Mouse (Mus musculus) myocyte (in vitro differentiated cells): ENCODE measurements at regions not wholly inside any gene's neighbourhood (a gene's known extent, or its start where the extent isn't known, plus 50 kb on each side); places are given as distances from the start of the nearest gene placed in this dataset.
"Not testable (repeated sequence)": the region's sequence is repeated elsewhere in the genome, so short reads cannot be mapped to it uniquely, and the experiment has no call there.

Experiments
- H3K27me3 ChIP-seq: one replicate; pipeline ENCODE4 v1.6.1; 2011; ENCODE audit not compliant: control insufficient read depth, insufficient read depth, insufficient read length
- H3K36me3 ChIP-seq: one replicate; pipeline ENCODE4 v1.6.1; 2011; ENCODE audit not compliant: control insufficient read depth, insufficient read depth
- H3K4me2 ChIP-seq: one replicate; pipeline ENCODE4 v1.6.1; 2011; ENCODE audit warnings: low read depth, control low read depth
- H3K4me3 ChIP-seq: one replicate; pipeline ENCODE4 v1.5.1; 2011; ENCODE audit warnings: mild to moderate bottlenecking, control low read depth, moderate library complexity
- H3K79me2 ChIP-seq: one replicate; pipeline ENCODE4 v1.6.1; 2011; ENCODE audit not compliant: control insufficient read depth, insufficient read depth
- H3ac ChIP-seq: one replicate; pipeline ENCODE4 v1.6.1; 2011; ENCODE audit not compliant: control insufficient read depth, insufficient read length
- CEBPB ChIP-seq: IDR thresholded peaks from 2 replicates; pipeline ENCODE4 v1.6.1; 2011; ENCODE audit warnings: mild to moderate bottlenecking, moderate library complexity; ENCODE audit not compliant: poor library complexity, insufficient read depth, severe bottlenecking
- E2F4 ChIP-seq: IDR thresholded peaks from one replicate; pipeline ENCODE4 v1.6.1; 2011; ENCODE audit warnings: mild to moderate bottlenecking, control low read depth, moderate library complexity; ENCODE audit not compliant: insufficient read depth
- MAX ChIP-seq: IDR thresholded peaks from one replicate; pipeline ENCODE4 v1.6.1; 2011; ENCODE audit warnings: low read depth, mild to moderate bottlenecking, control low read depth
- MYOD1 ChIP-seq, 3 experiments: IDR thresholded peaks; one replicate each; pipeline ENCODE4 v1.6.1; 2011; ENCODE audit warnings: control low read depth in 2 of 3, low read depth in 2 of 3, mild to moderate bottlenecking in 2 of 3, moderate library complexity in 1 of 3; ENCODE audit not compliant: insufficient read length in 2 of 3, control insufficient read depth in 1 of 3
- MYOG ChIP-seq, 3 experiments: IDR thresholded peaks; one replicate each; pipeline ENCODE4 v1.6.1; 2011; ENCODE audit warnings: control low read depth in 2 of 3, low read depth in 2 of 3, mild to moderate bottlenecking in 2 of 3; ENCODE audit not compliant: insufficient read length in 2 of 3, control insufficient read depth in 1 of 3, insufficient read depth in 1 of 3
- POLR2A ChIP-seq: IDR thresholded peaks from one replicate; pipeline ENCODE4 v1.6.1; 2011; ENCODE audit warnings: low read depth, mild to moderate bottlenecking, control low read depth, moderate library complexity; ENCODE audit not compliant: insufficient read length
- POLR2AphosphoS2 ChIP-seq: IDR thresholded peaks from one replicate; pipeline ENCODE4 v1.6.1; 2011; ENCODE audit warnings: low read depth, control low read depth; ENCODE audit not compliant: insufficient read length
- REST ChIP-seq: IDR thresholded peaks from one replicate; pipeline ENCODE4 v1.6.1; 2011; ENCODE audit warnings: mild to moderate bottlenecking, control low read depth, moderate library complexity; ENCODE audit not compliant: insufficient read depth, insufficient read length
- SRF ChIP-seq: IDR thresholded peaks from one replicate; pipeline ENCODE4 v1.6.1; 2011; ENCODE audit warnings: low read depth; ENCODE audit not compliant: control insufficient read depth, insufficient read length
- TCF12 ChIP-seq: IDR thresholded peaks from one replicate; pipeline ENCODE4 v1.6.1; 2011; ENCODE audit warnings: mild to moderate bottlenecking, control low read depth; ENCODE audit not compliant: poor library complexity, insufficient read depth, severe bottlenecking
- TCF3 ChIP-seq: IDR thresholded peaks from one replicate; pipeline ENCODE4 v1.6.1; 2011; ENCODE audit warnings: low read depth, control low read depth; ENCODE audit not compliant: insufficient read length
- USF1 ChIP-seq: IDR thresholded peaks from one replicate; pipeline ENCODE4 v1.6.1; 2011; ENCODE audit warnings: low read depth, mild to moderate bottlenecking, control low read depth, moderate library complexity

DNA sequence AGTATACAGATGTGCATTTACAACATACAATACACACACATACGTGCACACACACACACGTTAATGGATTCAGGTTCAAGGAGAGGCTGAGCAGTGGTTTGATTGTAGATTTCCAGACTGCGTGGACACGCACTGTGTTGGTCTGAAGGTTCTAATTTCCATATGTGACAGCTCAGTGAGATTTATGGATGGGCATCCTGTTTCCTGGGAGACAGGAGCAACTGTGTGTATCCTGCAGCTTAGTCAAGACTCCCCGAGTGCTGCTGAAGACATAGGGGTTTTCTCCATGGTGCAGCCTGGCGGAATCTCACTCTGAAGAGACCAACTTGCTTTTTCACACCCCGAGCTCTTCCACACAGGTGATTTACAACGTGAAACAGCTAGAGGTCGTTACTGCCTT lies 119.3 kb upstream of the Foxk1 start:
- H3K4me2 ChIP-seq, result no peak overlapping the region
- H3ac ChIP-seq, result no peak overlapping the region
- no peaks in the 10 kb centered on the region for H3K79me2 ChIP-seq
- TF ChIP-seq MYOD1 (IDR thresholded peaks at IDR 0.05; ENCODE audit: control insufficient read depth in 1 of 3, insufficient read length in 2 of 3, low read depth in 2 of 3) (no peak), SRF (no peak), CEBPB (no peak), MYOG (IDR thresholded peaks at IDR 0.05; ENCODE audit: control insufficient read depth in 1 of 3, insufficient read depth in 1 of 3, insufficient read length in 2 of 3, low read depth in 2 of 3) (no peak), POLR2AphosphoS2 (no peak), TCF3 (no peak), MAX (no peak), E2F4 (no peak), USF1 (no peak), REST (no peak), TCF12 (no peak), POLR2A (no peak)
- no peaks in the 10 kb centered on the region for H3K36me3 ChIP-seq
- no peaks in the 10 kb centered on the region for H3K27me3 ChIP-seq
- no peak overlapping the region for H3K4me3 ChIP-seq

GRCm38 (mm10) chr5:142287981-142288380 lies 113.3 kb upstream of the Foxk1 start:
- TF ChIP-seq CEBPB (no peak), MYOD1 (IDR thresholded peaks at IDR 0.05; ENCODE audit: control insufficient read depth in 1 of 3, insufficient read length in 2 of 3, low read depth in 2 of 3) (peak in 2 of 3 experiments; percentile 38 to 82), TCF3 (peak; percentile 25), MYOG (IDR thresholded peaks at IDR 0.05; ENCODE audit: control insufficient read depth in 1 of 3, insufficient read depth in 1 of 3, insufficient read length in 2 of 3, low read depth in 2 of 3) (peak in 2 of 3 experiments; percentile 48 to 59)
- Histone ChIP-seq H3ac (no peak overlapping the region), H3K4me3 (no peak overlapping the region), H3K79me2 (no peaks in the 10 kb centered on the region), H3K4me2 (no peak overlapping the region), H3K27me3 (no peaks in the 10 kb centered on the region), H3K36me3 (no peaks in the 10 kb centered on the region)

DNA sequence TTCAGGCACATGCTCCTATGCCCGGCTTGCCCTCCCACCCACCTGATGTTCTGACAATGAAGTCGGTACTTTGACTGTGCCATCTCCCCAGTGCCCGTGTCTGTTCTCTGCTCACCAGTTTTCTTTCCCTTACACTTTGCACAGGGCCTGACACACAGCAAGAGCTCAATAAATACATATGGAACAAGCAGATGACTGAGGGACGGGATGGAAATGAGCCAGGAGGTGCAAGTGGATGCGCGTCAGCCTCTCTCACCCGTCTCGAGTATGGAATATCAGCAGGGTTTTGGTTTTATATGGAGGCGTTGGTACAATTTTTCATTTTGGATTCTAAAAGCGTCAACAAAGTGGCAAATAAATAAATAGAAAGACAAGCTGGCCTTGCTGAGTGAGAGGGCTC lies 109.8 kb upstream of the Foxk1 start:
- no peak overlapping the region for H3K4me2 ChIP-seq
- no peak overlapping the region for H3ac ChIP-seq
- no peak overlapping the region for H3K4me3 ChIP-seq
- H3K79me2 ChIP-seq, result no peaks in the 10 kb centered on the region
- TF ChIP-seq CEBPB (no peak), REST (no peak), MYOD1 (IDR thresholded peaks at IDR 0.05; ENCODE audit: control insufficient read depth in 1 of 3, insufficient read length in 2 of 3, low read depth in 2 of 3) (no peak), POLR2AphosphoS2 (no peak), MYOG (IDR thresholded peaks at IDR 0.05; ENCODE audit: control insufficient read depth in 1 of 3, insufficient read depth in 1 of 3, insufficient read length in 2 of 3, low read depth in 2 of 3) (no peak), MAX (no peak), TCF3 (no peak), E2F4 (no peak), SRF (no peak), USF1 (no peak), TCF12 (no peak), POLR2A (no peak)
- no peaks in the 10 kb centered on the region for H3K36me3 ChIP-seq
- no peaks in the 10 kb centered on the region for H3K27me3 ChIP-seq

- H3K27me3 ChIP-seq, H3K4me3 ChIP-seq: not testable (repeated sequence)
Observed at GRCm38 (mm10) chr5:142296401-142296800, 104.9 kb upstream of the Foxk1 start.

DNA sequence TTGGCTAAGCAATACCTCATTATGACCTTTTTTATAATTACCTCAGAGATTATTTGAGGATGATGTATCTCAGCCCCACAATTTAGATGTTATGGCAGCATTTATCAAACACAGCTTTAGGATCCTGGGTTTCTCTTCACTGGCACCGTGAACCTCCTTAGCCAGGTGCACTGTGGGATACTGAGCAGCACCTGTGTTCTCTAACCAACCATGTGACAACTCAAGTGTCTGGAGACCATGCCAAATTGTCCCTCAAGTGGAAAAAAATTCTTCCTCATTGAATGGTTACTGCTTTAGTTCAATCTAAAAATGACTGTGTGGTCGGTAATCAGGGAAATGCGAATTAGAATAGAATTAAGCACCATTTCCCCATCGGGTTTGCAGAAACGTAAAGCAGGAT lies 101.7 kb upstream of the Foxk1 start:
- Histone ChIP-seq H3K79me2 (no peaks in the 10 kb centered on the region), H3K27me3 (no peaks in the 10 kb centered on the region), H3K36me3 (no peaks in the 10 kb centered on the region), H3K4me3 (no peak overlapping the region), H3ac (no peak overlapping the region), H3K4me2 (no peak overlapping the region)
- no peak for TF ChIP-seq CEBPB
- no peak for TF ChIP-seq REST
- TF ChIP-seq TCF3, result no peak
- TF ChIP-seq POLR2A, result no peak
- TF ChIP-seq MYOG (IDR thresholded peaks at IDR 0.05; ENCODE audit: control insufficient read depth in 1 of 3, insufficient read depth in 1 of 3, insufficient read length in 2 of 3, low read depth in 2 of 3), result no peak
- TF ChIP-seq TCF12, result no peak
- TF ChIP-seq MAX, result no peak
- TF ChIP-seq E2F4, result no peak
- no peak for TF ChIP-seq USF1
- no peak for TF ChIP-seq SRF

More at GRCm38 (mm10) chr5:142296401-142296800, 104.9 kb upstream of the Foxk1 start:
- H3K79me2 ChIP-seq, H3K36me3 ChIP-seq, H3ac ChIP-seq, H3K4me2 ChIP-seq: not testable (repeated sequence)
